Mouse (Mus musculus) liver, adult 2 months (tissue): ENCODE results near the gene Kazn.

Source experiments
- CTCF ChIP-seq: fragments of 200-500 bp; IDR thresholded peaks from 2 replicates; pipeline ENCODE4 v1.5.1; 2011; ENCODE audit warnings: low read depth, low read length, control low read depth
- POLR2A ChIP-seq: fragments of 200-500 bp; IDR thresholded peaks from 2 replicates; pipeline ENCODE4 v1.6.1; 2011; ENCODE audit warnings: low read length, control low read depth; ENCODE audit not compliant: insufficient read depth; ENCODE audit errors: extremely low read depth

GRCm38 (mm10) chr4:142052391-142053132 is 186.6 kb downstream of the Kazn start:
- TF ChIP-seq POLR2A (no peak), CTCF (no peak)
